Mouse (Mus musculus) cerebral cortex, adult 2 months (tissue): ENCODE data around the gene Slc5a10.

Experiments
- WGBS: fragments of 180-500 bp; shearing (Covaris S2); methylation state at CpG from one replicate; pipeline ENCODE4 v1.1.7; 2018; 5-methylcytosine and 5-hydroxymethylcytosine counted together

Slc5a10 gene

DNA sequence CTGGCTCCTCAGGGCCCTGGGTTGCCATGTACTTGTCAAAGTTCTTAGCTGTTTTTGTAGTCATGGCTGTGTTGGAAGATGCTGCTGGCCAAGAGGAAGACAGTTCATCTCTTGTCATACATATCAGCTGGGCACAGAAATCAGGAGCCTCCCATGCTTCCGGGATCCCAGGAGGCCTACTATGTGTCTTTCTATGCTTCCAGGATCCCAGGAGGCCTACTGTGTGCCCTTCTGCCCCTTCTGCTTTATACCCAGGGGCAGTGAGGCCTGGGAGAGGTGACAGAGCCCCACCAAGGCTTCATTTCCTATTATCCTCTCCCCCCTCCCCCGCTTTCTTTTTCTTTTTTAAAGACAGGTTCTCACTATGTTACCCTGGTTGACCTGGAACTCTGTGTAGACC is 15.0 kb downstream of the Slc5a10 start:
- WGBS, result 91% methylated on average over 2 of the region's 2 CpGs

DNA sequence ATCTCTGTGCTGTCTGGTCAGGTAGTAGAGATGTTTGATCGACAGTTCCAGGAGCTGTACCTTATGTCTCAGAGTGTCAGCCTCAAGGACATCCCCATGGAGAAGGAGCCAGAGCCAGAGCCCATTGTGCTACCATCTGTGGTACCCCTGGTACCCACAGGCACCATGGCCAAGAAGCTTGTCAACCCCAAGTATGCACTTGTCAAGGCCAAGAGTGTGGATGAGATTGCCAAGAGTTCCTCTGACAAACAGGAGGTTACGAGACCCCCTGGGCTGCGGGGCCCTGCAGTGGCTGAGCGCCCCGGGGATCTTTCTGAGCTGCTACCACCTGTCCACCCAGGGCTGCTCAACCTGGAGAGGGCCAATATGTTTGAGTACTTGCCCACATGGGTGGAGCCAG is 18.1 kb downstream of the Slc5a10 start:
- WGBS, result 93% methylated on average over 5 of the region's 5 CpGs

DNA sequence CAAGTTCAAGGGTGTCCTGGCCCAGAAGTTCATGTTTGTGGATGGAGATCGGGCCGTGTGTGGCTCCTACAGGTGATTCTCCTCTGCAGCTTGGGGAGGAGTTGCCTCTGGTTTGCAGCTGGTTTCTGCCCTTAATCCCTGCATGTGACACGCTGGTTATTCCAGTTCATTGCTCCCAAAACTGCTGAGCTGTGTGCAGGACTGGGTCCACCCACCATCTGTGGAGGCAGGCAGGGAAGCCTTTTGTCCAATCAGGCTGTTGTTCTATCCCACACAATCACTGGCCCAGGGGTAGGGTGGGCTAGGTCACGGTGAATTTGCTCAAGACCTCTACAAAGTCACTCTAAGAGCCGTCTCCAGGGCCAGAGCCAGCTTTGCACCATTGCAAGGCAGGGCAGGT is 18.9 kb downstream of the Slc5a10 start:
- WGBS, result 85% methylated on average over 5 of the region's 5 CpGs

DNA sequence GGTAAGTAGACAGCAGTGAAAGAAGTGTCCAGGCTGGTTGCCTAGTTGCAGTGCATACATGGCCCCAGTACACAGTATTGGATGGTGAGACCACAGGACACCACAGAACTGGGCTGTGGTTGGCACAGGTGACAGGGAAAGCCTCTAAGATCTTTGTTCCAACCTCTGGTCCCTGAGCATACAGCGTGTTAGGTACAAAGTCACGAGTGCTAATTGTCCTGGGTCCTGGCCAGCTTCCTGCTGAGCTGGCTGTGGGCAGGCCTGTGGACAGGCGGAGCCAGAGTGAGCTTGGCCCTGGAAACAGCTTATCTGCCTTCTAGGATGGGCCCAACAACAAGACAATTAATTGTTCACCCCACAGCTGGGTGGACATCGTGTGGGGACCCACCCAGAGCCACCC is 20.7 kb downstream of the Slc5a10 start:
- 46% methylated on average over 4 of the region's 4 CpGs for WGBS

DNA sequence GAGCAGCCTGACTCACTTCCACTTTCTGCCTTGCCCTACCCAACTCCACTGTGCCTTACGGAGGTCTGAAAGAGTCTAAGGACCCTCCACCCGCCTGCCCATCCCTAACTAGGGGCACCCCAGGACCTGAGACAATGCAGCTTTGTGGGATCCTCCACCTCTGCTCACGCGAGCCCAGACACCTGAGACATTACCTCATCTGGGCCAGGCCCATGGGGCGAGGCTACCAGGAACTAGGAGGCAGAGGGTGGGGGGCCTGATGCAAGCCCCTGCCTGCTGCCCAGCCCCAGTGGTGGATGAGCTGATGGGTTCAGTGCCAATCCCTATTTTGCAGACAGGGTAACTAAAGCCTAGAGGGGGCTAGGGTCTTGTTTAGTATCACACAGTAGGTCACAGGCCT is 21.2 kb downstream of the Slc5a10 start:
- WGBS, result 95% methylated on average over 5 of the region's 5 CpGs

DNA sequence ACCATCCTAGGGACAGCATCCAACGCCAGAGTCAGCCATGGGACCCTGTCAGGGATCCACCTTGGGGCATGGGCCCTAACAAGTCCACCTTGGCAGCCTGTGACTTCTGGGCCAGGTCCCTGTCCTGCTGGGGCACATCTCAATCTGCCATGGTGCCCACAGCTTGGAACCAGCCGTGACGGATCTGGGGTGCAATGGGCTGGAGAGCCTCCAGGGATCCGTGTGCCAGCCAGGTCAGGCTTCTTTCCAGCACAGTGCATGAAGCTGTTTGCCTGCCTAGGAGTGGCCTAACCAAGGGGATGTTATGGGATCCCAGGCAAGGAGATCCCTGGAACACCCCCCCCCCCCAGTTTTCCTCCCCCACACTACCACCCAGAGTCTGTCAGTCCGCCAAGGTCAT is 27.6 kb downstream of the Slc5a10 start:
- WGBS, result 84% methylated on average over 5 of the region's 5 CpGs

DNA sequence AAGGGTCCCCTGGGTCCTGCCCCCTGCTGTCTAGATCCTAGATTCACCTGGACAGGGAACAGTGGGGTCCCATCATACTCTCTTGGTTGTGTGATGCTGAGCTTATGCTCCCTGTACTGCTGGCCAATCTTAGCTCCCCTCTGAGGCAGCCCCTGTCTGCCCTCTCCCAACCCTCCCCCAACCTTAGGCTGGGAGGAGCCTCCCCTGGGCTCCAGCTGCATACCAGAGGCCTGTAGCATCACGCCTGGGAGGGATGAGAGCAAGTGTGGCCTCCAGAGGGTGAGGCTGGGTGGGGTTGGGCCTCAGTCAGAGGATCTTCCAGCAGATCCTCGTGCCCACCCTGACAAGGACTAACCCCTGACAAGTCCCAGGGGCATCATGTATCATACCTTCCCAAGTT is 33.0 kb downstream of the Slc5a10 start:
- 94% methylated on average over 2 of the region's 2 CpGs for WGBS

DNA sequence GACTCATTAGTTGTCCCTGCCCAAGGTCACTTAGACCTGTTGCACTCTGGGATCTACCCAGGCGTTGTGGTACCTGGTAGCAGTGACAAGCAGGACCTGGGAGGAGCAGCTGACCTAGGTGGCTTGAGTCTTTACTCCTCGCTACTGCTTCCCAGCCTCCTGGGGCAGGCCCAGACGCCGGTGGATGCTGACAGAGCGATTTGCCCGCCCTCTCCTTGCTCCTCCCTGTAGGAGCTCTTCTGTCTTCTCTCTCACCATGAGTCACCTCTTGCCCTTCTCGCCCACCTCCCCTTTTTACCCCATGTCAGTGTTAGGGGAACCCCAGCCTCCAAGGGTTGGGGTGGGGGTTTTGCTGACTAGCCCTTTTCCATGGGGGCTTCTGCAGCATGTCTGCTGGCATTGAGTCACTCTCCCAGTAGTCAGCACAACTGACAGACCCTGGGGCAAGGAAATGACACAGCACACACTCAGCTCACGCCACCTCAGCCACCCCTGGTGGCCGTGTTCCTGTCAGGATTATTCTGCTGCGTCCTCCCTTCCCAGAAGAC is 33.6 kb downstream of the Slc5a10 start:
- 80% methylated on average over 10 of the region's 10 CpGs for WGBS

DNA sequence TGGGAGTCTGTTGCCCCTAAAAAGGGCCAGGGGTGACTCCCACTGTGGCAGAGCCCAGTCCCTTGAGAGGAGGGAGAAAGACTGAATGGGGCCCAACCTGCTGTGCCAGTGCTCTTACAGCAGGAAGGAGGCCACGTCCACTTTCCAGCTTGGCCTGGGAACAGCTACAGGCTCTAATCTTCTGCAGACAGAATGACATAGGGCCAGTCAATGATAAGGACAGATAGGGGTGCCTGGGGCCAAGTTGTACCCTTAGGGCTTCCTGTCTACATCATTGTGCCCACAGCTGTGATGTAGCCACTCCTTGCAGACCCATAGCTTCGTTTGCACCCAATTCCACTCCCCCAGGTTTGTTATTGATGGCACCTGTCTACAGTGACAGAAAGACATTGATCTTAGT is 34.5 kb downstream of the Slc5a10 start:
- WGBS, result 82% methylated on average over 2 of the region's 2 CpGs

DNA sequence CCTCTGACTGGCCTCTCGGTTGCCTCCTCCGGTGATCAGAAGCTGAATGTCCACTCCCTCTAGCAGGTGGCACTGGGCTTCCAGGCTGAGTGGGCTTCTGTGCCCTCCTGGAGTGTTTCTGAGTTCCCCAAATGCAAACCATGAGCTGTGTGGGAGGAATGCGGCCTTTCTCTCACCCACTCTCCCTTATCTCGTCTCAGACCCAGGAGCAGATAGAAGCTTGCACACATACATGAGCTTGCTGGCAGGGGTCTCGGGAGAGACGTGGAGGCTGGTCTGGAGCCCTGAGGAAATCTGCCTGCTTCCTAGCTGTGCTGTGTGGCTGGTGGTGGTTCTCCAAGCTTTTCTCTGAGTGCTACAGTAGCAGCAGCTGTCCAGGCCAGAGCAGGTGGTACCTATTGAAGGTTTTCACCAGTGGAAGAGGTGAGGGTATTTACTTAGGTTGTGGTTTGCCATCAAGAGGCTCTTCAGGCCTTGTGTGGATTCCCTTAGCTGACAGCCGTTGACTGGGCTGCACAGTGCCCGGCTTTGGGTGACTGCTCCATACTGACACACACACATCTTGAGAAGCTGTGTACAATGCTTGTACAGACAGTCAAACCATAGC is 35.4 kb downstream of the Slc5a10 start:
- WGBS, result 83% methylated on average over 8 of the region's 8 CpGs

DNA sequence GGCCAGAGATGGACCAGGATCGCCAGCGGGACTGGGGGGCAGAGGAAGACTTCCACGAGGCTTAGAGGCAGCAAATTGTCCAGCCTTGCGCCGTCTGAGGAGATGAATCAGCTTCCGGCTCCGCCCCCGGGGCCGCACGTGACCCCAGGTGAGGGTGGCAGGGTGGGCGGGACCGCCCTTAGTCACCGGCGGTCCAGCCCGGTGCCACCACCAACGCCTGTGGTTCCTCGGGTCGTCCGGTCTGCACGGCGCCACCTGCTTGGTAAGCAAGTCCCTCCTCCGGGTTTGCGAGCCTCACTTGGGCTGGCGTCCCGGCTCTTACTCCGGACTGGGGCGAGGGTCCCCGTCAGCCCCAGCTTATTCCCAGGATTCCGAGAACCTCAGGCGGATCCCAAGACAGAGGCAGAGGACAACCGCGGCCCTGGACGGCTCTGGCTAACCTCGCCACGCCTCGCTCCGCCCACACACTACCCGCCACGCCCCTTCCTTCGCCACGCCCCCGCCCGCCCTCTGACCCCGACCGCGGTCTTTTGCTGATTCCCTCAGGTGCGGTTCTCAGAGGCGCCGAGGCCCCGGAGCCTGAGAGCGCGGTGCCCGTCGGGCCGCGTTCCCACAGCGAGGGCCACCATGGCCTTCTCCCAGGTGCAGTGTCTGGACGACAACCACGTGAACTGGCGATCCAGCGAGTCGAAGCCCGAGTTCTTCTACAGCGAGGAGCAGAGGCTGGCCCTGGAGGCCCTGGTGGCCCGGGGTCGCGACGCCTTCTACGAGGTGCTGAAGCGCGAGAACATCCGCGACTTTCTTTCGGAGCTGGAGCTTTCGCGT is 36.5 kb downstream of the Slc5a10 start, which contains the start of gene Fam83g:
Gene Fam83g, plus strand, starts transcription at position 185 of the 825 bp plus-strand sequence.
- 6% methylated on average over 76 of the region's 76 CpGs for WGBS

DNA sequence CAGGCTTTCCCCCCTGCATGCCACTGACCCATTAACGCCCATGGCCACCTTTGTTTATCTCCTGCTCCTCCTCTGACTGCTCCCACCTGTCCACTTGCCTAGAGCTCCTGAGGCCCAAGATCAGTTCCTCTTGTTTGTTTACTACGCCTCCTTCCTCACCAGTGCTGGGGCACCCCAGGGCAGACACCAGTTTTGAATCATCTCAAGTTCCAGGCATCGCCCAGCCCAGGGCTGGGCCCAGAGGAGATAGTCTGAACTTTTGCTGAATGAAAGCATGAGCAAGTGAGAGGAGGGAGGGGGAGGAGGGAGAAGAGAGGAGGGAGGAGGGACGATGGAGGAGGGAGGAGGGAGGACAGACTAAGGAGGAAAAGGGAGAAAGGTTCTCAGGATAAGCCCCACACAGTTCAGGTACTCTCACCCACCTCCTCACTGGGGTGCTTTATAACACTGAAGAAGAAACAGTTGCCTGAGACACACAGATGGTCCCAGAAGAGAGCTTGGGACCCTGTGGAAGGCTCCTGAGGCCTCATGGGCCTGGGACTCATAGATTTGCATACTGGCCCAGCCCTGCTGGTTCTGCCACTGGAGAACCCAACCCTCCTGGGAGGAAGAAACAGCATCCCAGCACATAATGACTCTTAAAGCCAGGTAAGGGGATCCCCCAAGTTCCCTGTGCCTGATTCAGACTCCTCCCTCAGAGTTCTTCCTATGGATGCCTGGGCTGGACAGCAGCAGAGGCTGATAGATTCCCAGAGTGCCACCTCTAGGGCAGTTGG is 41.3 kb downstream of the Slc5a10 start:
- WGBS, result 86% methylated on average over 4 of the region's 4 CpGs

DNA sequence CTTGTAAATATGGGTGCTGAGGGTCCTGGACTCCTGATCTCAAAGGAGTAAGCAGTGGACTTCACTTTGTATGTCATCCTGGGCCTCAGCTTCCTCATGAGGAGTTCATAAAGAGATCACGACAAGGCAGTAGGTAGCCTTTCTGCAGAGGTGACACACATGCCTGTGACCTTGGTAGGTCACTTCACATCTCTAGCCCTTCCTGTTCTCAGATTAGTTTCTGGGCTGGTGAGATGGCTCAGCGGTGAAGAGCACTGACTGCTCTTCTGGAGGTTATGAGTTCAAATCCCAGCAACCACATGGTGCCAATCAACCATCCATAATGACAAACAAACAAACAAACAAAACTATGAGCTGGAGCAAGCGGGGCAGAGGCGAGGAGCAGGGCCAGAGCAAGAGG is 42.9 kb downstream of the Slc5a10 start:
- WGBS, result 95% methylated on average over 4 of the region's 4 CpGs

DNA sequence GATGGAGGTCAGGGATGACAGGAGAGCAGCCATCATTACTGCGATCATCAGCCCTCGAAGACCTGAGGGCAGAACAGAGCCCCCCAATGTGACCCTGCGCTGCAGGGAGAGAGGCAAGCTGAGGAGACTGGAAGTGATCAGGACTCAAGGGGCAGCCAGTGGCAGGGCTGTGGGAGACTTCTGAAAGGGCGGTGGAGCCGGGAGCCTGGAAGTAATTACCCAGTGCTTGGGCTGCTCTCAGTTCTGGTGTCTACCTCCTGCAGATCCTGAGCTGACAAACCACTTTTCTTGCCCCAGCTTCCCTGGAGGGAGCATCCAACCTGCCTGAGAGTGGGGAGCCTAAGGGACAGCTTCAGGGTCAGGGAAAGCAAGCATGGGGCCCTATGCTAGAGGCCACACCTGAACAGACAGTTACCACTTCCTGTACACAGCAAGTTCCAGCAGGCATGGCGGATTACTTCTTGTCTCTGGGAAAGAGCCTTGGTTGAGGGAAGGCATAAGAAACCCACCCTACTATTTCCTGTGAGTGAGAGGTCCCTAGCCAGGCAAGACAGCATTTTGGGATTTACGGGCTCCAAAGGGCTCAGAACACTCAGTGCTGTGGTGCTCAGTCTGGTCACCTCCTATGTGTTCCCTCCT is 44.3 kb downstream of the Slc5a10 start:
- WGBS, result 85% methylated on average over 7 of the region's 7 CpGs

DNA sequence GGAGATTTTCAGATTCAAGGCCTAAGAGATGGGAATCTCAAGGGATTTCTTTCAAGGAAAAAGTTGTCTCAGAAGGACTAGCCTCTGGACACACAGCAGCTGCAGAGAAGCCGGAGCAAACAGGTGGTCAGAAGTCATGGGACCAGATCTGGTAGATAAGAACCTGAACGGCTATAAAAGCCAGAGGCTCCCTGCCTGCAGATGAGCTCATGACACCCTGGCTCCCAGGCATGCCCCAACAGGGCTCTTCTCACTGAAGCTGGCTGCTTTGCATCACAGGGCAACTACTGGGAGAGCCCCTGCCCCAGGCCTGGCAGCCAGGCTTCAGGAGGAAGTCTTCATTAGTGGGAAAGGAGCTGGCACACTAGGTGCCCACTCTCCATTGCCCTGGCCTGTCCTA is 45.3 kb downstream of the Slc5a10 start:
- 78% methylated on average over 2 of the region's 2 CpGs for WGBS

DNA sequence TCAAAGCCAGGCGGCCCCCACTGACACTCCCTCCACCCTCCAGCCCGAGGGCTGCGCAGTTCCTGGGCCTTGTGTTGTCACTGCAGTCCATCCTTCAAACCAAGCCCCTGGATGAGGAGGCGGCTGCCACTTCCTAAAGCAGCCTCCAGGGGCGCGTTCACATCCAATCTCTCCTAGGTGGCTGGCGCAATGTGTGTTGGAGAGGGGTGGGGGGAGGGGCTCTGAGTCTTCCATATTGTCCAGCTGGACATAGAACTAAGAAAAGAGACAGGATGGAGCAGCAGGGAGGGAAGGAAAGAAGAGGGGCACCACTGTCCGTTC is 45.8 kb downstream of the Slc5a10 start:
- 35% methylated on average over 8 of the region's 8 CpGs for WGBS

DNA sequence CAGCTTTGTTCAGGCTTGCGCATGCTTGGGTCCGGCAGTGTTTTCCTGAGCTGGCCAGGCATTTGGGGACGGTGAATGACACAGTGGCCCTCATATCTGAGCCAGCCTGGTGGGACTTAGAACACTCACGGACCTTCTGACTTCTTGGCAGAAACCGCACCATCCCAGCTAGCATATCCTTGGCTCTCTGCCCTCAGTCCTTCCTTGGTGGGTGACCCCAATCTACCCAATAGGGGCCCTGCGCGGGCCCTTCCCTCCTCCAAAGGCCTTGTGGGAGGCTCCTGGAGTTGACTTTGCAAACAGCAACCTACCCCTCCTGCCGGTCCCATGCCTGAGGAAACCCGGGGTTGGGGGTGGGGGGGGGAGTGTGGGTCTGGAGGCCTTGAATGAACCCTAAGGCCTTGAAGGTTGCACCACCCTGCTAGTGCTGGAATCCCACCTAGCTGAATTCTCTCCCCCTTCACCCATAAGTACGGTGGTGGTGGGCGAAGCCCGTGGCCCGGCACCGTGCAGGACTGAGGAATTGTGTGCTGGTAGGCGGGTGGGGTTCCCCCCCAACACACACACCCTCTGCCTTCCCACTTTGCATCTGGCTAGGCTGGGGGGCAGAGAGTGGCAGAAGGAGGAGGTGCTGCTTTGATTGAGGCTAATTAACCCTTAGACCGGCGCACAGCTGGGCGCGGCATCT is 46.3 kb downstream of the Slc5a10 start:
- 36% methylated on average over 19 of the region's 19 CpGs for WGBS

DNA sequence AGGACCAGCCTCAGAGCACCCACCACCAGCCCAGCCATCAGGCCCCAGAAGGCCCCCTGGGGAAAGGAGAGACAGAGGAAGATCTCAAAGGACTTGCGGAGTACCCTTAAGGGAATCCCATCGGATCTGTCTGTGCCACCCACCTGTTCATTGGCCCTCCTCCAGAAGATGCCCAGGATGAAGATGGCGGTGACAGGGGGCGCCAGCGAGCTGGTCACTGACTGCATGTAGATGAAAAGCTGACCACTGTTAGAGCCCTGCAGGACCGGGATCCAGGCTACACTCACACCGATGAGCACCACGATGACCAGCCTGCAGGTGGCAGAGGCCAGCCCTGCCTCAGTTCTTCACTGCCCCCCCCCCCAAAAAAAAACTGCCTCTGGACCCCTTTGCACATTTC is 46.9 kb downstream of the Slc5a10 start:
- 29% methylated on average over 8 of the region's 8 CpGs for WGBS

DNA sequence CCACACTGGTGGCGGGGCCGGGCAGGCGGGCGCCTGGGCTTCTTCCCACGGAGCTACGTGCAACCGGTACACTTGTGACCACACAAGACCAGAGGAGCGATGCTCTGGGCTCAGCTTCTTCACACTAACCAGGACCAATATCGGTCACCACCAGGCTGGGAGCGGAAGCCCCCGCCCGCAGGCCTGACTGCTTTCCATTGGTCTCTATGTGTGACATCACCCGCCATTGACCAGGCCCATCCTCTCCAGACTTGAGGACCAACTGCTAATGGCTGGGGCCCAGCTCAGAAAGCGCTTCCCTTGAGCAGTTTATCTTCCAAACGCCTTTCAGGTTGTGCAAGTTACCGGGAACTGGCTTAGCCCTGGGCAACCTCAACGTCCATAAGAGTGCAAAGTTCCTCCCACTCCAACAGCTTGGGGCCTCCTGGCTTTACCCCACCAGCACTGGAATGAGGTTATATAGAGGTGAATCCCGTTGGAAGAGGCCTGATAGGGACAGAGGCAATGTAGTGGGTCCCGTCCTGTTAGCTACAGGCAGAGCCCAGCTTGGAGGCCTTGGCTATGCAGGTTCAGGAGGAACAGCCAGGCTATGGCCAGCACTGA is 48.7 kb downstream of the Slc5a10 start:
- 90% methylated on average over 19 of the region's 19 CpGs for WGBS

DNA sequence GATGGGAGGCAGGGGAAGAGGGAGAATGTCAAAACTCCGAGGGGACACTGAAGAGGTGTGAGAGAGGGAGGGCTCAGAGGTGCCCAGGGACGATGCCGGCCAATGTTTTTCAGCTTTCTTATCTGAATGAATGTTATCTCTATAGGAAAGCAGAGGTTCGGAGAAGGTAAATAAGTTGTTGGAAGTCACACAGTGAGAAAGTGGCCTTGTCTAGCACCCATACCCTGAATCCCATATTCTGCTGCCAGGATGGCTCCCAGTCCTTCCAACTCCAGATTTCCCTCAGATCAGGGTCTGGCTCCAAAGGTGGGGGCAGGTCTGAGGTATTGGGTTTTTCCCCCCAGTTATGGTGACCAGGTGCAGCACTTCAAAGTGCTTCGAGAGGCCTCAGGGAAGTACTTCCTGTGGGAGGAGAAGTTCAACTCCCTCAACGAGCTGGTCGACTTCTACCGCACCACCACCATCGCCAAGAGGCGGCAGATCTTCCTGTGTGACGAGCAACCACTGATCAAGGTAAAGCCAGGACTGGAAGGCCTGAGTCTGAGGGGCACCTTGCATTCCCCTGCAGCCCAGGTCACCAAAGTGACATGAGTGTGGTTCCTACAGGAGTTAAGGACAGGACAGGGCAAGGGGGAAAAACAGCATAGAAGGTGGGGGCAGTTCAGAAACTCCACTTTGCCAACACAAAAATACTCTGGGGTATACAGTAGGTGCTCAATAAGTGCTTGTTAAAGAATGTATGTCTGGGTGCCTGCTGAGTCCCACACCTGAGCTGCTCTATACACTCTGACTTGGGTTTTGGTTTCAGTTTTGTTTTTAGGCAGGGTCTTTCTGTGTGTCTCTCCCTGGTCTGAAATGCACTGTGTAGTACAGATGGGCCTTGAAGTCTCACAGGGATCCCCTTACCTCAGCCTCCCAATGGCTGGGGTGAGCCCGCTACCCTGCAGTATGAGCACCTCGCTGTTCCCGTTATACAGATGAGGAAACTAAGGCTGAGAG is 50.8 kb downstream of the Slc5a10 start:
- 87% methylated on average over 14 of the region's 14 CpGs for WGBS
